Mouse (Mus musculus): Measurements from ENCODE around the gene Ccdc83. TPM values are rescaled to one million over a fixed set of nuclear protein-coding genes. Genes with fewer than 3 reads are reported as not detected.

Gene Ccdc83
- total RNA-seq, 4 experiments from 2014 or later = not detected

Other genes with a start within 250 kb of the Ccdc83 start
- gene Picalm, start 135.6 kb downstream of the Ccdc83 start, total RNA-seq (2022) = 10 to 100 TPM; 64.1 to 79.4 (median 77.9) TPM
- 1 to 10 TPM; 2.1 to 3.8 (median 3.1) TPM for gene Sytl2, start 36.5 kb upstream of the Ccdc83 start, total RNA-seq (2022)
- gene Ccdc89, start 160.8 kb upstream of the Ccdc83 start, total RNA-seq (2022) = not detected
- 10 to 100 TPM; 15.3 to 17.7 (median 15.8) TPM for gene Crebzf, start 177.0 kb upstream of the Ccdc83 start, total RNA-seq (2022)
- 100 to 1,000 TPM in 3 of 4 experiments, 10 to 100 TPM in 1; 98.1 to 124 (median 119) TPM for gene Tmem126a, start 191.5 kb upstream of the Ccdc83 start, total RNA-seq (2022)
- 10 to 100 TPM; 18.6 to 23.7 (median 20.9) TPM for gene Tmem126b, start 210.2 kb upstream of the Ccdc83 start, total RNA-seq (2022)
- under 1 TPM; 0.21 to 0.94 (median 0.48) TPM for gene Dlg2, start 210.9 kb upstream of the Ccdc83 start, total RNA-seq (2022)

Data from gastrocnemius, adult 8-10 months (tissue).